In the genomic region with DNA sequence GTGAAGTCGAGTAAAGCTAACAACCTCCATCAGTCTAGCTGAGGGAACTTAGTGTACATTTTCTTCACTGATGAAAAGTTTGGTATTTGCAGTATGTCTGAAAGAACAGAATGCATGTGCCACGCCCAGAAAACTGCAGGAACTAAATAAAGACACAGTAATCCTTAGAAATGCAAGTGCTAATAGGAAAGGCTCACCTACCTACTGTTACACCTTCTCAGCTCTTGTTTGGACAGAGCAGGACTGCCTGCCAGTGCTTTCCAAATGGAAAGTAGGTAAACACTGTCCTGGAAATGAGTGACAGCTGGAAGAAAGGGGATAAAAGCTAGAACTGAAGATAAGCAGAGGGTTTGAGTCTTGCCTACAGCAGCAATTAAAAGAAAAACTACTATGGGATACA, we compare ENCODE assay signal across 11 mouse cellular contexts. TPM values are rescaled to one million over a fixed set of nuclear protein-coding genes. Genes with fewer than 3 reads are reported as not detected.
DNase-seq lines count a peak whose midpoint lies in the region; ATAC-seq lines count a peak whose summit lies in the region.
"Had no signal": no experiment of that assay in that cellular context is flagged by ENCODE, and none has a peak within 500 bp of the region (broad histone marks: within the 10 kb centered on the region; RNA-seq: fewer than 3 reads in every experiment).

No protein-coding gene starts in this region.

- DNase-seq in lung, postnatal 36 days: peak; percentile 43
- DNase-seq in right cerebral cortex, postnatal 10 days (ENCODE audit: low spot score in 2 of 2): no peak
- no peak for DNase-seq in gastrocnemius, postnatal 25 days
- DNase-seq: adrenal gland, postnatal 14 days; right cerebral cortex, postnatal 25 days had no signal

- no peaks in the 10 kb centered on the region for H3K9me3 ChIP-seq in hindbrain, embryonic 13.5 days
- no peaks in the 10 kb centered on the region for H3K9me3 ChIP-seq in hindbrain, embryonic 12.5 days (replicated peaks)
- no peaks in the 10 kb centered on the region for H3K9me3 ChIP-seq in hindbrain, embryonic 15.5 days

- peak overlapping the region; percentile 73 for H3K4me2 ChIP-seq in hindbrain, embryonic 13.5 days
- no peak overlapping the region; the same call in none of the 2 replicates for H3K4me2 ChIP-seq in hindbrain, embryonic 12.5 days (replicated peaks)
- peak overlapping the region; percentile 80 for H3K4me2 ChIP-seq in hindbrain, embryonic 15.5 days

- no peak for ATAC-seq in hindbrain, embryonic 13.5 days (ENCODE audit: low FRiP score)
- ATAC-seq in hindbrain, embryonic 12.5 days (ENCODE audit: low FRiP score): no peak
- no peak for ATAC-seq in hindbrain, embryonic 15.5 days (ENCODE audit: low FRiP score, low read depth)
- ATAC-seq in megakaryocyte progenitor cell, adult 5-6 weeks (replicated peaks; ENCODE audit: poor library complexity): no peak

- peak overlapping the region; percentile 84 for H3K4me3 ChIP-seq in hindbrain, embryonic 13.5 days
- H3K4me3 ChIP-seq in hindbrain, embryonic 12.5 days: no peak overlapping the region
- H3K4me3 ChIP-seq in brown adipose tissue, adult 24 weeks (ENCODE audit: insufficient read depth, low read depth, low read length): no peak overlapping the region
- H3K4me3 ChIP-seq in hindbrain, embryonic 15.5 days: peak overlapping the region; percentile 74

- H3K9ac ChIP-seq in hindbrain, embryonic 13.5 days: peak overlapping the region; percentile 65
- H3K9ac ChIP-seq in hindbrain, embryonic 12.5 days: no peak overlapping the region
- no peak overlapping the region for H3K9ac ChIP-seq in hindbrain, embryonic 15.5 days

- H3K27ac ChIP-seq in hindbrain, embryonic 13.5 days: no peak overlapping the region
- H3K27ac ChIP-seq in hindbrain, embryonic 12.5 days: no peak overlapping the region
- H3K27ac ChIP-seq in brown adipose tissue, adult 24 weeks (replicated peaks; ENCODE audit: low read depth, low read length): 0 out of 2 replicates have a peak overlapping the region, but pooled peaks have one; percentile 18
- no peak overlapping the region for H3K27ac ChIP-seq in hindbrain, embryonic 15.5 days (replicated peaks)
- H3K27ac ChIP-seq: heart, adult 2 months had no signal

- H3K36me3 ChIP-seq in hindbrain, embryonic 13.5 days: no peaks in the 10 kb centered on the region
- no peaks in the 10 kb centered on the region for H3K36me3 ChIP-seq in hindbrain, embryonic 12.5 days
- 0 out of 2 replicates have a peak, but pooled peaks cover 7% of the 10 kb centered on the region for H3K36me3 ChIP-seq in hindbrain, embryonic 15.5 days

- H3K4me1 ChIP-seq in hindbrain, embryonic 13.5 days (replicated peaks): peaks cover 33% of the 10 kb centered on the region
- peaks cover 15% of the 10 kb centered on the region for H3K4me1 ChIP-seq in hindbrain, embryonic 12.5 days
- H3K4me1 ChIP-seq in brown adipose tissue, adult 24 weeks (ENCODE audit: control insufficient read depth, insufficient read depth, insufficient read length, low read length): peaks cover 3% of the 10 kb centered on the region
- peaks cover 34% of the 10 kb centered on the region for H3K4me1 ChIP-seq in hindbrain, embryonic 15.5 days (replicated peaks)

- 90% methylated on average over 2 of the region's 2 CpGs for WGBS in hindbrain, embryonic 13.5 days
- WGBS in hindbrain, embryonic 12.5 days: 83% methylated on average over 2 of the region's 2 CpGs
- WGBS in hindbrain, embryonic 15.5 days: 87% methylated on average over 2 of the region's 2 CpGs

- no peaks in the 10 kb centered on the region for H3K27me3 ChIP-seq in hindbrain, embryonic 13.5 days
- H3K27me3 ChIP-seq in hindbrain, embryonic 12.5 days: no peaks in the 10 kb centered on the region
- no peaks in the 10 kb centered on the region for H3K27me3 ChIP-seq in hindbrain, embryonic 15.5 days

RNA-seq across cellular contexts. Expression of gene Stard3nl, which starts 1.9 kb away (rescaled TPM):
- polyA plus RNA-seq in hindbrain, embryonic 13.5 days (2015; fragmentation: Nextera tagmentation; extraction: Ambion mirVana): 197 and 198 TPM in 2 replicates
- polyA plus RNA-seq in hindbrain, embryonic 12.5 days (2016; fragmentation: Nextera tagmentation; extraction: Ambion mirVana): 143 and 156 TPM in 2 replicates
- 17.2 and 23.4 TPM in 2 replicates for polyA plus RNA-seq in brown adipose tissue, adult 24 weeks (2012; ENCODE audit: insufficient read depth, insufficient read length, missing spikeins)
- 203 and 204 TPM in 2 replicates for polyA plus RNA-seq in hindbrain, embryonic 15.5 days (2015; fragmentation: Nextera tagmentation; extraction: Ambion mirVana)
- 1 to 10 TPM; 5.2 to 8.5 TPM for total RNA-seq in gastrocnemius, postnatal 25 days (2021)
- 24.9 and 37.3 TPM in 2 replicates for total RNA-seq in megakaryocyte progenitor cell, adult 5-6 weeks (2015)
- 20.0 and 25.9 TPM in 2 replicates for total RNA-seq in megakaryocyte progenitor cell, adult 5-6 weeks (2017)

Comparison
In these comparisons a context has a peak if more than half of its experiments do, and no peak if none do; other contexts are left out.
1. H3K4me3 ChIP-seq: peak in hindbrain, embryonic 13.5 days (single experiment) and hindbrain, embryonic 15.5 days (single experiment); none in hindbrain, embryonic 12.5 days (single experiment) and brown adipose tissue, adult 24 weeks (single experiment).